Mouse (Mus musculus): ENCODE results near the gene Pcbp4. TPM values are rescaled to one million over a fixed set of nuclear protein-coding genes. Genes with fewer than 3 reads are reported as not detected.

The Pcbp4 gene
- polyA plus RNA-seq (2012; rRNA removed) (11.3 and 18.3 TPM in 2 replicates), polyA plus RNA-seq (2014; fragmentation: Nextera tagmentation; extraction: Ambion mirVana) (5.6 and 5.7 TPM in 2 replicates)

DNA sequence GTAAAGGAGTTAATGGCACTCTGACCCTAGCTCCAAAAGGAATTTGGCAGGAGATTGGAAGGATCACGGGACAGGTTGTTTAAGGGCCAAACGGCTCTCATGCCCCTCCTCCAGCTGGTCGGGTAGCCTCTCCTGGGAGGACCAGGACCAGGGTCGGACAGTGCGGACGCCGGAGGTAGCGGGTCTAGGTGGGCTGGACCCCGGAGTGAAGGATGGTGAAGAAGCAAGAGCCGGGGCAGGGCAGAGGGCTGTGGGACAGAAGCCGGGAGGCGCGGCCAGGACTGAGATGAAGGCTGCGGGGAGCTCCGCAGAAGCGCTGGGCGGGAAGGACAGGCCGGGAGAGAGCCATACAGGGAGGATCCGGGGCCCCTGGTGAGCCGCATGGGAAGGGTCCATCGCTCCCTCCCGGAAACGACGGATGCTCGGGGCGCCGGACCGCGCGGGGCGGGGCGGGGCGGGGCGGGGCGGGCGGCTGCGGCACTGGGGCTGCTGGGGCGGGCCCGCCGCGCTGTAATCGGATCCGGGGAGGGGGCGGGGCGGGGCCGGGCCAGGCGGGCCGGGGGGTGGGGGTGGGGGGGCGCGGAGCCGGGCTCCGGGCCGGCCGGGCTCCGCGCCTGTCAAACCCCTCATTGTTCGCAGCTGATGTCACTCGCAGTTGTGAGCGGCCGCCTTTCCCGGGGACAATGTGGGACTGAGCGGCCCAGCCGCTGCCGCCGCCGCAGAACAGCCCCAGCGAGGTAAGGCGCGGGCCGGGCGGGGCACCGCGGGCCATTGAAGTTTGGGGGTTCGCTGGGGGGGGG, at the start of gene Pcbp4:
TSS of gene Pcbp4 (plus strand) at position 21 of the 800 bp plus-strand sequence.
- peak within 1 kb of the TSS; percentile 67 for H3K4me2 ChIP-seq (ENCODE audit: low read depth)
- 2% methylated on average over 66 of the region's 74 CpGs for WGBS (ENCODE audit: insufficient replicate concordance)
- peaks cover 13% of the 10 kb centered on the region for H3K27me3 ChIP-seq (ENCODE audit: control insufficient read depth, insufficient read depth, low read length)
- no peak within 1 kb of the TSS for H3K27ac ChIP-seq
- no peaks in the 10 kb centered on the region for H3K36me3 ChIP-seq (replicated peaks; ENCODE audit: control insufficient read depth, insufficient read depth, low read depth)
- DNase-seq (ENCODE audit: low read depth in 3 of 3, low spot score in 3 of 3): no peak
- peak; percentile 70 for ATAC-seq (ENCODE audit: insufficient read depth)
- TF ChIP-seq CTCF (IDR thresholded peaks at IDR 0.05; ENCODE audit: low read depth) (no peak), EP300 (IDR thresholded peaks at IDR 0.05; ENCODE audit: low read depth) (no peak)
- peak within 1 kb of the TSS; percentile 25; the same call in 1 of the 2 replicates for H3K9ac ChIP-seq (replicated peaks)
- peak within 1 kb of the TSS; percentile 57 to 58 for H3K4me3 ChIP-seq (ENCODE audit: insufficient read depth in 1 of 2, low read depth in 2 of 2, low read length in 2 of 2)
- H3K9me3 ChIP-seq (ENCODE audit: control insufficient read depth, low read length): no peaks in the 10 kb centered on the region
- peaks cover 6% of the 10 kb centered on the region in 2 experiments for H3K4me1 ChIP-seq (replicated peaks; ENCODE audit: control insufficient read depth in 2 of 2, insufficient read depth in 2 of 2, low read length in 1 of 2)

DNA sequence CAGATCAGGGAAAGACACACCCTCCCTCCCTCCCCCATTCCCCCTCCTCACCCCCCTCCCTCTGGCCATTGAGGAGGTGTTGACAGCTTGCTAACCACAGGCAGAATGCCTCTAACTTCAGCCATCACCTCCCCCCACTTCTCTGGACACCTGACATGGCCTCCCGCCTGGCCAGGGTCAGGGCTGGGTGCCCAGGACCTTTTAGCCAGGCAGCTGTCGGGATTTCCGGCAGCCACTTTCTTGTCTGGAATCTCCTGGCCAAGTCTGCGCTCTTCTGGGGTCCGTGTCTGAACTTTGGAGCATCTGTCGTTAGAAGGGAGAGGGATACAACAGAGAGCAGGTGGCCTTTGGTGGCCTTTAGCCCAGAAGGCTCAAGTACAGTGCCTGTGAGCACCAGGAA, 47.8 kb upstream of the Pcbp4 start:
- H3K36me3 ChIP-seq (replicated peaks; ENCODE audit: control insufficient read depth, insufficient read depth, low read depth): no peaks in the 10 kb centered on the region
- ATAC-seq (ENCODE audit: insufficient read depth): no peak

DNA sequence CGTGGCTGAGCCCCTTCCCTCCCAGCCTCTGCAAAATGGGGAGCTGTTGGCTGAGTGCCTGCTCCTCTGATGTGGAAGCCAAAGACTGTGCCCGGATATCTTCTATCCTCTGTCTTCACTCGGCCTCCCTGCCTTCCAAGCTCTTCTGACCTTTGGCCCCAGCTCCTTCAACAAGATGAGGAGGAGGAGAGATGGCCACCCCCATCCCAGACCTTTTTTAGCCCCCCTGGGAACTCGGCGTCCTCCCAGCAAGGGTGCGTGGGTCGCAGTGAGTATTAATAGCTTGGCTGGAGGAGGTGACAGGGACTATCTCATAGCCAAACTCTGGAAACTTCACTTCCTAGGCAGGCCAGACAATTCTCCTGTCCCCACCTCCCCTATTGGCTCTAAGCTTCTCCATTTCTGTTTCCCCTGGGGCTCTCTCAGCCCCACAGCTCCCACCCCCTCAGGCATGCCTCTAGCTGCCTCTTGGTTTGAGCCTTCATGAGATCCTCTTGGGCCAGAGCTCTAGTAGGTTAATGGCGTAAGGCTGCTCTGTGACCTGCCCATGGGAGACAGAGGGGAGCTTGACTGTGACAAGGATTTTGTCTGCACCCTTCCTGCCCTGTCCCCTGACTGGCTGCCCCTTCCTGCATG, 46.5 kb upstream of the Pcbp4 start:
- no peak for ATAC-seq (ENCODE audit: insufficient read depth)
- no peak overlapping the region for H3K27ac ChIP-seq
- H3K4me2 ChIP-seq (ENCODE audit: low read depth): no peak overlapping the region
- peaks cover 30 to 40% of the 10 kb centered on the region in 2 experiments for H3K4me1 ChIP-seq (replicated peaks; ENCODE audit: control insufficient read depth in 2 of 2, insufficient read depth in 2 of 2, low read length in 1 of 2)
- no peak overlapping the region for H3K9ac ChIP-seq (replicated peaks)
- DNase-seq (ENCODE audit: low read depth in 3 of 3, low spot score in 3 of 3): no peak
- H3K9me3 ChIP-seq (ENCODE audit: control insufficient read depth, low read length): no peaks in the 10 kb centered on the region
- H3K36me3 ChIP-seq (replicated peaks; ENCODE audit: control insufficient read depth, insufficient read depth, low read depth): no peaks in the 10 kb centered on the region
- no peaks in the 10 kb centered on the region for H3K27me3 ChIP-seq (ENCODE audit: control insufficient read depth, insufficient read depth, low read length)
- TF ChIP-seq EP300 (IDR thresholded peaks at IDR 0.05; ENCODE audit: low read depth) (no peak), CTCF (IDR thresholded peaks at IDR 0.05; ENCODE audit: low read depth) (no peak)
- WGBS (ENCODE audit: insufficient replicate concordance): 51% methylated on average over 8 of the region's 8 CpGs
- no peak overlapping the region for H3K4me3 ChIP-seq (ENCODE audit: insufficient read depth in 1 of 2, low read depth in 2 of 2, low read length in 2 of 2)

More for the DNA sequence above, 47.8 kb upstream of the Pcbp4 start:
- Histone ChIP-seq H3K4me3 (ENCODE audit: insufficient read depth in 1 of 2, low read depth in 2 of 2, low read length in 2 of 2) (no peak overlapping the region), H3K4me1 (replicated peaks; ENCODE audit: control insufficient read depth in 2 of 2, insufficient read depth in 2 of 2, low read length in 1 of 2) (peaks cover 20 to 34% of the 10 kb centered on the region in 2 experiments), H3K9ac (replicated peaks) (no peak overlapping the region), H3K27ac (no peak overlapping the region), H3K4me2 (ENCODE audit: low read depth) (no peak overlapping the region), H3K9me3 (ENCODE audit: control insufficient read depth, low read length) (no peaks in the 10 kb centered on the region), H3K27me3 (ENCODE audit: control insufficient read depth, insufficient read depth, low read length) (no peaks in the 10 kb centered on the region)
- DNase-seq (ENCODE audit: low read depth in 3 of 3, low spot score in 3 of 3): no peak
- 43% methylated on average over 6 of the region's 6 CpGs for WGBS (ENCODE audit: insufficient replicate concordance)
- TF ChIP-seq CTCF (IDR thresholded peaks at IDR 0.05; ENCODE audit: low read depth): no peak
- TF ChIP-seq EP300 (IDR thresholded peaks at IDR 0.05; ENCODE audit: low read depth): no peak

DNA sequence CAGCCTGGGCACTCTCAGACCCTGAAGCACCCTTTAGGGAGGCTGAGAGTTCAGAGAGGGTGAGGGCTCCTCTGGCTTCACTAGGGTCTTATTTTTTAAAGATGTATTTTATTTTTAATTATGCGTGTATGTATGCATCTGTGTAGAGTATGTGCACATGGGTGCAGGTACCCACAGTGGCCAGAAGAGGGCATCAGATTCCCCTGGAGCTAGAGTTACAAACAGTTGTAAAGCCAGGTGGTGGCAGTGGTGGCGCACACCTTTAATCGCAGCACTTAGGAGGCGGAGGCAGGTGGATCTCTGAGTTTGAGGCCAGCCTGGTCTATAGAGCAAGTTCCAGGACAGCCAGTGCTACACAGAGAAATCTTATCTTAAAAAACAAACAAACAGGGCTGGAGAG, 44.0 kb upstream of the Pcbp4 start:
- Histone ChIP-seq H3K36me3 (replicated peaks; ENCODE audit: control insufficient read depth, insufficient read depth, low read depth) (no peaks in the 10 kb centered on the region), H3K9me3 (ENCODE audit: control insufficient read depth, low read length) (no peaks in the 10 kb centered on the region), H3K4me3 (ENCODE audit: insufficient read depth in 1 of 2, low read depth in 2 of 2, low read length in 2 of 2) (no peak overlapping the region), H3K4me1 (replicated peaks; ENCODE audit: control insufficient read depth in 2 of 2, insufficient read depth in 2 of 2, low read length in 1 of 2) (peaks cover 13 to 30% of the 10 kb centered on the region in 2 experiments), H3K4me2 (ENCODE audit: low read depth) (no peak overlapping the region), H3K27ac (no peak overlapping the region), H3K9ac (replicated peaks) (no peak overlapping the region), H3K27me3 (ENCODE audit: control insufficient read depth, insufficient read depth, low read length) (no peaks in the 10 kb centered on the region)
- ATAC-seq (ENCODE audit: insufficient read depth): no peak
- WGBS (ENCODE audit: insufficient replicate concordance): 92% methylated on average over 4 of the region's 4 CpGs
- no peak for DNase-seq (ENCODE audit: low read depth in 3 of 3, low spot score in 3 of 3)
- TF ChIP-seq EP300 (IDR thresholded peaks at IDR 0.05; ENCODE audit: low read depth): no peak
- peak; percentile 55 for TF ChIP-seq CTCF (IDR thresholded peaks at IDR 0.05; ENCODE audit: low read depth)

DNA sequence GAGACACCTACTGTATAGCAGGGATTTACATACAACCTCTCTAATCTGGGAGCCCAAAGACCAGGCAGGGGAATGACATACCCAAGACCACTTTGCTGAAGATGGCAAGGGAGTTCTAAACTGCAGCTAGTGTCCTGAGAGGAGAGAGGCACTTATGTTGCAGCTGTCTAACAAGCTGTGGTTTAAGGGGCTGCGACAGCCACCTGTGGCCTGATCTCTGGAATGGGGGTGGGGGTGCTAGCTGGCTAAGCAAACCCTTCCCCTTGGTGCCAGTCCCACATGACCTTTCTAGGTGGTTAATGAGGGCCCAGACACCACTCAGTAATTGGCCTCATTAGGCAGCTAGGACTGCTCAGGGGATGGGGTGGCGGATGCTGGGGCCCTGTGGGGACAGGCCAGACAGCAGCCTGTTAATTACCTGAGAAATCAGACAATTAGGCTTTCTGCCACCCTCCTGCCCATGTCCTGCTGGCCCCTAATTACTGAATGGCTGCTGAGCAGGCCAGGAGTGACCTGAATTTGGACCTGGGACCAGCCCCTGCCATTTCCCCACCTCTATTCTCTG, 42.9 kb upstream of the Pcbp4 start:
- Histone ChIP-seq H3K4me2 (ENCODE audit: low read depth) (no peak overlapping the region), H3K27me3 (ENCODE audit: control insufficient read depth, insufficient read depth, low read length) (no peaks in the 10 kb centered on the region), H3K9me3 (ENCODE audit: control insufficient read depth, low read length) (no peaks in the 10 kb centered on the region), H3K9ac (replicated peaks) (no peak overlapping the region), H3K27ac (no peak overlapping the region), H3K36me3 (replicated peaks; ENCODE audit: control insufficient read depth, insufficient read depth, low read depth) (no peaks in the 10 kb centered on the region), H3K4me1 (replicated peaks; ENCODE audit: control insufficient read depth in 2 of 2, insufficient read depth in 2 of 2, low read length in 1 of 2) (peaks cover 13 to 30% of the 10 kb centered on the region in 2 experiments), H3K4me3 (ENCODE audit: insufficient read depth in 1 of 2, low read depth in 2 of 2, low read length in 2 of 2) (no peak overlapping the region)
- ATAC-seq (ENCODE audit: insufficient read depth) (no peak), DNase-seq (ENCODE audit: low read depth in 3 of 3, low spot score in 3 of 3) (no peak)
- TF ChIP-seq EP300 (IDR thresholded peaks at IDR 0.05; ENCODE audit: low read depth) (no peak), CTCF (IDR thresholded peaks at IDR 0.05; ENCODE audit: low read depth) (no peak)
- 84% methylated on average over 2 of the region's 2 CpGs for WGBS (ENCODE audit: insufficient replicate concordance)
